Mouse (Mus musculus) heart, postnatal 25 days (tissue): ENCODE data around the gene Becn1. TPM values are rescaled to one million over a fixed set of nuclear protein-coding genes. Genes with fewer than 3 reads are reported as not detected.
A peak's percentile ranks its signal among the peaks of the same experiment; 100 is the strongest.

Experiments
- DNase-seq: peaks from one replicate; pipeline ENCODE4 v3.0.0; 2022; ENCODE audit warnings: low spot score
- intact Hi-C: fragments of 180-260 bp; cut with DNase I; formaldehyde crosslinking; loops from one replicate; pipeline ENCODE4 v1.15.1; 2025
- total RNA-seq, 2 experiments: library from RNA; stranded (reverse); gene quantifications; 2 replicates each; pipeline ENCODE4 v1.2.3; 2021

The Becn1 gene
- total RNA-seq, 2 experiments from 2014 or later: 92.8 to 102 TPM

GRCm38 (mm10) chr11:101248258-101248994 lies 53.7 kb downstream of the Becn1 start:
- intact Hi-C loops: loop anchor here (1.0 kb wide), 1 partner anchor 36 kb away; no protein-coding TSS in a partner anchor
- DNase-seq: peak; percentile 67

GRCm38 (mm10) chr11:101247521-101248030 lies 54.5 kb downstream of the Becn1 start:
- intact Hi-C loops: loop anchor here (1.0 kb wide), 1 partner anchor 35 kb away; no protein-coding TSS in a partner anchor
- DNase-seq: no peak

GRCm38 (mm10) chr11:101246702-101247012 lies 55.4 kb downstream of the Becn1 start:
- no peak for DNase-seq
- intact Hi-C loops: loop anchor here (1.0 kb wide), 1 partner anchor 15 kb away; no protein-coding TSS in a partner anchor

GRCm38 (mm10) chr11:101245855-101246701 lies 56.0 kb downstream of the Becn1 start, which contains the start of gene Ramp2:
Gene Ramp2 (plus strand): TSS chr11:101246028.
- DNase-seq: peak; percentile 75
- intact Hi-C loops: loop anchor here (1.0 kb wide), 1 partner anchor 15 kb away; no protein-coding TSS in a partner anchor

DNA sequence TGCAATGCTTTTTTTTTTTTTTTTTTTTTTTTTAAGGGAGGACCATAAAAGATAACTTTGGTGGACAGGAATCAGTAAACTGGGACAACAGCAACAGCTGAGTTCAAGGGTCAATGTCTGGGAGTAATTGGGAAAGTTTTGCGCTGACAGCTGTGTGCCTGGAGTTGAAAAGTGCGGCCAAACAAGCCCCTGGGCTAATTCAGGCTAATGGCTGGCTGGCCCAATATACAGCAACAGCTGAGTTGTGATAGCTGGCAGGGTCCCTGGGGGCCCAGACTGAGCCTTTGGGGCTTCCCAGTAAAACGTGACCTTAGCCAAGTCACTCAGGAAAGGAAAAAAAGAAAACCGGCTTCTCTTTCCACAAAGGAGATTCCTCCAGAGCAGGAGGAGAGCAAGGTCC lies 57.0 kb downstream of the Becn1 start:
- DNase-seq: peak; percentile 65
- intact Hi-C loops: no loop called here

DNA sequence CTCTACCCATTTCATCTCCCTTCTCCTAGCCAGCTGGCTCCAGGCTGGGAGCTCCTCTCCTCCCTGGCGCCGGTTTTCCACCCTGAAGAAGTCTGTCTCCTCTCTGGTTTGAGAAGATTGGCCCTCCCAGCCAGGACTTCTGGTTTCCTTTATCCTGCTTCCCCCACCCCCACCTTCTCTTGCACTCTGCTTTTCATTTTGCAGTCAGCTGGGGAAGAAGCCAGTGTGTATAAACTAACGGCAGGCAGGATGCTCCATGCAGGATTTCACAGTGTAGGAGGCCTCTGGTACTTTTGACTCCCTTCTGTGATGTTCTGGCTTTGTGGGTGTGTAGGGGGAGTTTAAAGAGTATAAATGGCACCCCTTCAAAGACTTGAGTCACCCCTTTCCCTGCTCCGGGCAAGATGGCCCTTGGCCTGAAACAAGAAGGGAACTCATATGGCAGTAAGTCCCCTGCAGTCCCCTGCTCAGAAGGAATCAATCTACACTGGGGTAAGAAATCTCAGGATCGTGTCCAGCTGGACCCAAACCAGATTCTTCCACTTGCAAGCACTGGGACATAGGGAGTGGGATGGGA lies 63.9 kb downstream of the Becn1 start:
- intact Hi-C loops: no loop called here
- no peak for DNase-seq

DNA sequence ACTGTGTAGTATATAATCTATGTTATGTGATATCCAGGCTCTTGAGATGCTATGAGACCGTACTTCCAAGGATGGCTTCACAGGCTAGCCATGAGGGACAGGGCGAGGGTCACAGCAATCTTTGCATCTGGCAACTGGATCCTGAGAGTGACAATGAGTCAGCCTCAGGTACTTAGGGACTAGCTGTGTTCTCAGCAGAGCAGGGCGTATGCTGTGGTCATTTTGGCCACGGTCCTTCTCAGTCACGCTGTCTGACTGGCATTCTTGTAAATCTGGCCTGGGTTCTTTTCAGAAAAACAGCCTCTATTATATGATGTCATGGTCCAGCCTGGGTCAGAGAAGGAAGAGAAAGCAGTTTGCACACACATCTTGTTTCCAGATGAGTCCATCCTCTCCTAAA lies 65.3 kb downstream of the Becn1 start:
- intact Hi-C loops: no loop called here
- no peak for DNase-seq

Other genes starting within 250 kb of the Becn1 start
- gene Naglu, start 232.3 kb downstream of the Becn1 start, total RNA-seq: 1 to 10 TPM; 8.0 to 8.7 TPM
- under 1 TPM; 0.55 to 0.64 TPM for gene Hsd17b1, start 223.9 kb downstream of the Becn1 start, total RNA-seq
- 10 to 100 TPM; 15.8 to 17.1 TPM for gene Coasy, start 219.7 kb downstream of the Becn1 start, total RNA-seq
- 10 to 100 TPM; 19.1 to 21.4 TPM for gene Mlx, start 215.0 kb downstream of the Becn1 start, total RNA-seq
- gene Psmc3ip, start 206.8 kb downstream of the Becn1 start, total RNA-seq: 1 to 10 TPM; 3.1 TPM
- 10 to 100 TPM; 34.0 to 35.5 TPM for gene Retreg3, start 182.4 kb downstream of the Becn1 start, total RNA-seq
- gene Tubg1, start 182.3 kb downstream of the Becn1 start, total RNA-seq: 10 to 100 TPM; 24.4 to 27.3 TPM
- 1 to 10 TPM; 2.5 to 3.9 TPM for gene Tubg2, start 146.4 kb downstream of the Becn1 start, total RNA-seq
- 1 to 10 TPM; 1.7 to 2.4 TPM for gene Cntnap1, start 131.8 kb downstream of the Becn1 start, total RNA-seq
- 10 to 100 TPM; 24.5 to 28.5 TPM for gene Plekhh3, start 130.9 kb downstream of the Becn1 start, total RNA-seq
- gene Ccr10, start 126.8 kb downstream of the Becn1 start, total RNA-seq: under 1 TPM in 1 of 2 experiments, not detected in 1; 0.14 TPM
- gene Ezh1, start 75.8 kb downstream of the Becn1 start, total RNA-seq: 10 to 100 TPM; 26.0 to 30.4 TPM
- gene Ramp2, start 56.3 kb downstream of the Becn1 start, total RNA-seq: 100 to 1,000 TPM in 1 of 2 experiments, 10 to 100 TPM in 1; 80.9 to 123 TPM
- gene Vps25, start 48.6 kb downstream of the Becn1 start, total RNA-seq: 10 to 100 TPM; 78.2 to 85.0 TPM
- gene Wnk4, start 41.7 kb downstream of the Becn1 start, total RNA-seq: 10 to 100 TPM in 1 of 2 experiments, 1 to 10 TPM in 1; 9.6 to 14.6 TPM
- gene Cntd1, start 23.3 kb downstream of the Becn1 start, total RNA-seq: under 1 TPM; 0.10 to 0.28 TPM
- gene Coa3, start 23.2 kb downstream of the Becn1 start, total RNA-seq: 10 to 100 TPM; 89.0 to 96.9 TPM
- gene Psme3, start 13.9 kb upstream of the Becn1 start, total RNA-seq: 10 to 100 TPM; 80.6 to 88.8 TPM
- gene Aoc2, start 22.8 kb upstream of the Becn1 start, total RNA-seq: 1 to 10 TPM; 1.8 to 2.2 TPM
- 10 to 100 TPM; 13.9 to 18.5 TPM for gene Aoc3, start 28.3 kb upstream of the Becn1 start, total RNA-seq
- gene G6pc, start 65.3 kb upstream of the Becn1 start, total RNA-seq: not detected
- 10 to 100 TPM; 20.7 to 22.8 TPM for gene Aarsd1, start 115.3 kb upstream of the Becn1 start, total RNA-seq
- 1 to 10 TPM; 8.5 to 9.1 TPM for gene Gm27029, start 122.5 kb upstream of the Becn1 start, total RNA-seq
- gene Rundc1, start 122.8 kb upstream of the Becn1 start, total RNA-seq: 10 to 100 TPM; 10.4 to 11.2 TPM
- 10 to 100 TPM; 69.0 to 80.2 TPM for gene Ptges3l, start 123.0 kb upstream of the Becn1 start, total RNA-seq
- gene Rpl27, start 140.0 kb upstream of the Becn1 start, total RNA-seq: 10 to 100 TPM; 46.7 to 56.2 TPM
- gene Ifi35, start 146.1 kb upstream of the Becn1 start, total RNA-seq: 10 to 100 TPM; 12.0 to 13.7 TPM
- gene Rnd2, start 162.7 kb upstream of the Becn1 start, total RNA-seq: 1 to 10 TPM; 5.7 to 6.2 TPM
- gene Vat1, start 163.9 kb upstream of the Becn1 start, total RNA-seq: 10 to 100 TPM; 21.6 to 25.5 TPM
- under 1 TPM; 0.45 to 0.81 TPM for gene Brca1, start 249.7 kb upstream of the Becn1 start, total RNA-seq
- 100 to 1,000 TPM in 1 of 2 experiments, 10 to 100 TPM in 1; 89.9 to 101 TPM for gene Nbr1, start 249.9 kb upstream of the Becn1 start, total RNA-seq